Mouse (Mus musculus): ENCODE results near the gene Limk1. TPM values are rescaled to one million over a fixed set of nuclear protein-coding genes. Genes with fewer than 3 reads are reported as not detected.
A peak's percentile ranks its signal among the peaks of the same experiment; 100 is the strongest.

The Limk1 gene
- 1 to 10 TPM; 1.4 to 1.8 TPM for total RNA-seq (2021)
- long read RNA-seq, experiment 1, partial matches to known transcripts = 0 of 1 reads
- long read RNA-seq, experiment 1, other reads (novel, unspliced or antisense) = 1 of 1 reads
- long read RNA-seq, experiment 2 = 0 reads

GRCm38 (mm10) chr5:134688086-134688717 lies at the start of gene Limk1:
TSS of gene Limk1 (minus strand) at chr5:134688598.
- no peak for DNase-seq (ENCODE audit: low spot score)

- DNase-seq (ENCODE audit: low spot score) = no peak
These were observed 46.5 kb upstream of the Limk1 start for GRCm38 (mm10) chr5:134734920-134735319.

DNA sequence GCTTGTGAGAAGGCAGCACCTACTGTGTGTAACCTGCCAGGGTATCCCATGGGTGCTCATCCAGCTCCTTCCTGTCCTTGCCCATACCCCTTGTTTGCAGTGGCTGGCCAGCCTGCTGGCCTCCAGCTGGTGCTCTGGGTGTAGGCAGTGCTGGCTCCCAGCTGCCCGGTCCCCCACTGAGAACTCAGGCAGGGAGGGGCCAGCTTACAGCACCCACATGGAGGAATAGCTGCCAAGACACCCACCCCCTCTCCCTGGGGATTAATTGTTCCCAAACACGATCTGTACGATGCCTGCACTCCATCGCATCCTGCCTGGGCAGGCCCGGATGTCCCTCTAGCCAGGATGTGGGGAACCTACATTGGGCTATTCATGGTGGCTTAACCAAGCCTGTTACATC lies 45.7 kb upstream of the Limk1 start:
- no peak for DNase-seq (ENCODE audit: low spot score)

GRCm38 (mm10) chr5:134733241-134733640 lies 44.8 kb upstream of the Limk1 start:
- DNase-seq (ENCODE audit: low spot score) = no peak

DNA sequence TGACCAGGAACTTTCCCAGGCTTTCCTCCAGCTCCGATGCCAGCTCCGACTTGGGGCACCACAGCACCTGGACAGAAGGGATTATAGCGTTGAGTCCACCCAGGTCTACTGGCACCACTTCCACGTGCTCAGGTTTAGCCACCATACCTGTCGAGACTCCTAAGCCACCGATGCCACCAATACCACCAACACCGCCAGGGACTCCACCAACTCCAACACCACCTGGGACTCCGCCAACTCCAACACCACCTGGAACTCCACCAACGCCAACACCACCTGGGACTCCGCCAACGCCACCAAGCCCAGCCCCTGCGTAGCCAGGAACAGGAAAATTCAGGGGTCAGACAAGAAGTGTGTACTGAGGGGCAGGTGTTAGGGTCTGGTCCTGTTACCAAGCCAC lies 40.7 kb upstream of the Limk1 start:
- no peak for DNase-seq (ENCODE audit: low spot score)

DNA sequence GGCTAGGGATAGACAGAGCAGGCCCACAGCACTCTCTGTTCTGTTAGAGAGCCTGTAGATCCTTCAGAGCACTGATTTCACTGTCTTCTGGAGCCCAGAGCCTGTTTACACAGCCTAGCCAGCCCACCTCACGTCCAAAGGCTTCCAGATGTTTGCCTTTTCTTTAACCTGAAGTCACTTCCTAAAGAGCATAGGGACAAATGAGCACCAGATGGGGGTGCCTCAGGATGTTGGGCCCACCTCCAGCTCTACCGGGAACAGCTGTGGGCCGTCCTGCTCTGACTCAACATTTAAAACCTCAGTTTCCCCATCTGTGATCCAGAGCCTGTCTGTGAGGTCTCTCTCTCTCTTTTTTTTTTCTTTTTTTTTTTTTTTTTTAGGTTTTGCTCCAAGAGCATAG lies 40.1 kb upstream of the Limk1 start:
- DNase-seq (ENCODE audit: low spot score) = no peak

GRCm38 (mm10) chr5:134727001-134727639 lies 38.7 kb upstream of the Limk1 start:
- no peak for DNase-seq (ENCODE audit: low spot score)

DNA sequence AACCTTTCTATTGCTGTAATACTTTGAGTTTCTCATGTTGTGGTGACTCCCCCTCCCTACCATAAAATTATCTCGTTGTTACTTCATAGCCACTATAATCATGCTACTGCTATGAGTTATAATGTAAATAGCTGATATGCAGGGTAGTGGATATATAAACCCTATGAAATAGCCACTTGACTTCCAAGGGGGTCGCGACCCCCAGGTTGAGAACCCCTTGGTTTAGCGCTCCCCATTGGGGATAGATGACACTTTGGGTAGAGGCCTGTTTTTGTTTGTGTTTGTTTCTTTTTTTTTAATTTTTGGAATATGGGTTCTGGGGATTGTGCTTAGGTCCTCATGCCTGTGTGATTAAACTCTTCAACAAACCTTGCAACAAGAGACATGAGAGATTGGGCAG lies 36.9 kb upstream of the Limk1 start:
- DNase-seq (ENCODE audit: low spot score) = no peak

GRCm38 (mm10) chr5:134720058-134720457 lies 31.7 kb upstream of the Limk1 start:
- no peak for DNase-seq (ENCODE audit: low spot score)

DNA sequence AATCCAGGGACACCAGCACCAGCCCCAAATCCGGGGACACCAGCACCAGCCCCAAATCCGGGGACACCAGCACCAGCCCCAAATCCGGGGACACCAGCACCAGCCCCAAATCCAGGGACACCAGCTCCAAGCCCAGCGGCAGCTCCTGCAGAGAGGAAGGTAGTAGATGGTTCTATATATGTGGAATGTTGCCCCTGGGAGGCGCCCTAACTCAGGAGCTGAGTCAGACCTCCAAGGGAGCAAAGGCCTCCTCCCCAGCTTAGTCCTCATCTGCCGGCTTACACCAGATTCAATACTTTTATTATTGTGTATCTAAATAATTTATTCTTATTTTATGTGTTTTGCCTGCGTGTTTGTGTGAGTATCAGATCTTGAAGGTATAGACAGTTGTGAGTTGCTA lies 22.7 kb upstream of the Limk1 start:
- no peak for DNase-seq (ENCODE audit: low spot score)

DNA sequence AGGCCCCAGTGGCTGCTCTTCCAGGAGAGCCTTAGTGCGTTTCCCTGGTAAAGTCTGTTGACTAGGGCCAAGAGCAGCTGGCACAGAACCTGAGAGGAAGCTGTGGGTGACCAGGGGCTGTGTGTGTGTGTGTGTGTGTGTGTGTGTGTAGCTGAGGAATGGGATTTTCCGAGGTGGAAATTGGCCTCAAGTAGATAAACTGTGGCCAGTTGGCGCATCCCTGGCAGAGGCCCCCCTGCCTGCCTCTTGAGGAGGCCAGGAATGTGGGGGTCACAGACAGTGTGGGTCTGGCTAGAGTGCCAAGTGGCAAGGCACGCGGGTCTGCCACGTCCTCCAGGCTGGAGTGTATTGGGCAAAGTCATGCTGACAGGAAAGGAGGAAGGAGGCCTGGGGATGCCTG lies 20.9 kb upstream of the Limk1 start:
- DNase-seq (ENCODE audit: low spot score) = no peak

GRCm38 (mm10) chr5:134704157-134704556 lies 15.8 kb upstream of the Limk1 start:
- DNase-seq (ENCODE audit: low spot score) = peak; percentile 75

DNA sequence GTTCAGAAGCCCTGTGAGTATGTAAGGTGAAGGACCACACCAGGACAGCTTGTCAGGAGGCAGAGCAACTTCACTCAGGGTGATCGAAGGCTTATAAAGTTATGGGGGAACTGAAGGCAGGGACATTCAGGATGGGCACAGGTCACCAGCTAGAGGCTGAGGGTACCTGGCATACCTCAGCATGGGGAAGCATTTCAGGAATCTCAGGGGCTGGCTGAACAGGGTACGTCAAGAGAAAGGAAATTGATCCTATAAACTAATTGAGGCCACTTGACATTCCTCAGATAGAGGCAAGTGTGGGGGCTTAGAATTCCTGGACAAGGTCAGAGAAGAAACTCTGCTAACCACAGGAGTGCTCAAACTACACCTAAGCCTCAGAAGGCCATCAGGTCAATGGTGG lies 7.1 kb upstream of the Limk1 start:
- DNase-seq (ENCODE audit: low spot score) = no peak

DNA sequence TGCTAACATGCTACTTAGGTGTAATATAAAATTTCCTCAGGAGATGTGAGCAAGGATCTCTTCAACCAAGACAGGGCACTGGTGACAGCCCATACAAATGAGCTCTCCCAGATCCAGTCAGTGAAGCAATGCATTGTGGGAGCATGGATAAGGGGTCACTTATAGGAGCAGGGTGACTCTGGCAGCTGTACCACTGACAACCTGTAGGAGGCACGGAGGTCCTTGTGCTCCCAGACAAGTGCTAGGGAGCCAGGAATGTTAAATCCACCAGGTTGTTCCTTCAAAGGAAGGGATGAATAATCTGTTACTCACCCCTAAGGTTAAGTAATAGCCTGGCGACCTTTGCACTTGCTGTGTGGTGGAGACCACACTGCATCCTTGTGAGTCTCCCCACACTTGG lies 6.7 kb upstream of the Limk1 start:
- DNase-seq (ENCODE audit: low spot score) = no peak

GRCm38 (mm10) chr5:134692704-134693103 lies 4.3 kb upstream of the Limk1 start:
- DNase-seq (ENCODE audit: low spot score) = no peak

GRCm38 (mm10) chr5:134688718-134689284 lies 403 bp upstream of the Limk1 start:
- DNase-seq (ENCODE audit: low spot score) = peak; percentile 100

GRCm38 (mm10) chr5:134687187-134687586 lies 1.2 kb downstream of the Limk1 start:
- no peak for DNase-seq (ENCODE audit: low spot score)

DNA sequence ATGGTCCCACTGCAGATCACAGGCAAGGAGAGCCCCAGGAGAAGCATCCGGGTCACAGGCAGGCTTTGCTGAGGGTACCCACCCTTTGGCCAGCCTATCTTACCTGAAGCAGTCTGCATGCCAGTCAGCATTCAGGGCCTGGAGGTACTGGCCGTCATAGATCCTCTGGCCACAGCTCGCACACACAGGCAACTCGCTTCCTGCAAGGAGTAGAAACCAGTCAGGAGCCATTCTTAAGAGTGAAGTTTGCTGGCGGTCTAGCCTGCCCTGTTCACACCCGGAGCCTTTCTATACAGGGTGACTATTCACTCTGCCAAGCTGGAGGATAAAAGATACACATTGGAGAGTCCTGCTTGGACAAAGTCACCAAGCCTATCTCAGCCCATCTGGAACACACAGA lies 1.9 kb downstream of the Limk1 start:
- DNase-seq (ENCODE audit: low spot score) = no peak

- no peak for DNase-seq (ENCODE audit: low spot score)
These were observed 4.0 kb downstream of the Limk1 start for GRCm38 (mm10) chr5:134684398-134684797.

- no peak for DNase-seq (ENCODE audit: low spot score)
These were observed 4.6 kb downstream of the Limk1 start for GRCm38 (mm10) chr5:134683813-134684212.

GRCm38 (mm10) chr5:134680238-134680637 lies 8.2 kb downstream of the Limk1 start:
- DNase-seq (ENCODE audit: low spot score) = no peak

DNA sequence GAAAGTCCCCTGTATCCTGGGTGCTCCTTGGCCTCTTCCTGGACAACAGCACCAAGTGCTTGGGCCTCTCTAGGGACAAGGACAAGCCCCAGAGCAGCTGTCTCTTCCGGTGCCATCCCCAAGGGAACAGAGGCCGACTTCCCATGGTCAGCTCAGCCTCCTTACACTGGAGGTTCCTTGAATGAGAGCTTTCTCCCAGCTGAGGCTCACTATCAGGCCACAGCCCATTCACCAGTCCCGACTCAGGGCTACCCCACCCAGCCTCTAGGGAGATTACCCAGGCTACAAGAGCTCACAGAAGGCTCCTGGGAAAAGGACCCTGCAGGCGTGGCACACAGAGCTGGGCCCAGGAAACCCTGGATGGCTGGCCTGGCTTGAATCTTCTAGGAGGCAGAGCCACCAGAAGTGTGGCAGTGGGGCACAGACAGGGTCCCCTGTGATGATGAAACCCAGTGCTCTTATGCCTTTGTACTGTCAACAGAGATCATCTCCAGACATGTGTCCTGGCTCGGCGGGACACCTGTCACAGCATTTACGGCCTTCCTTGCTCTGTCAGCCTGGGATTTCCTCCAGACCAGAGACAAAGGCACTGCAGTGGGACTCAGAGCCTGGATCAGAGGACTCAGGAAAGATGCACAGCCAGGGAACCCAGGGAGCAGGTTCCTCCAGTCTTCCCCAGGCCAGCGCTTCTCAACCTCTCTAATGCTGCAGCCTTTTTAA lies 9.4 kb downstream of the Limk1 start:
- peak; percentile 28 for DNase-seq (ENCODE audit: low spot score)

All from gastrocnemius, adult 18-20 months (tissue).